Mouse (Mus musculus): ENCODE measurements around the gene Pdzd2. TPM values are rescaled to one million over a fixed set of nuclear protein-coding genes. Genes with fewer than 3 reads are reported as not detected.

Pdzd2 gene
- polyA plus RNA-seq, 1 experiment from 2014 or later: 32.8 TPM

GRCm38 (mm10) chr15:12408205-12408604 lies 331.5 kb downstream of the Pdzd2 start:
- no peak overlapping the region for H3K4me2 ChIP-seq (replicated peaks; ENCODE audit: low read depth, low read length)
- H3K36me3 ChIP-seq (ENCODE audit: control insufficient read depth, insufficient read depth, low read length): no peaks in the 10 kb centered on the region; the same call in 1 of the 2 replicates
- H3K4me1 ChIP-seq (ENCODE audit: control insufficient read depth, insufficient read depth, low read length): no peaks in the 10 kb centered on the region
- no peaks in the 10 kb centered on the region for H3K27me3 ChIP-seq (ENCODE audit: control insufficient read depth, insufficient read depth, low read length)
- 0 out of 2 replicates have a peak, but pooled peaks cover 4% of the 10 kb centered on the region for H3K9me3 ChIP-seq (ENCODE audit: control insufficient read depth, low read depth, low read length)
- 84% methylated on average over 8 of the region's 8 CpGs for WGBS
- ATAC-seq (ENCODE audit: insufficient number of reproducible peaks, insufficient read depth, low FRiP score, low read depth): no peak
- no peak overlapping the region for H3K9ac ChIP-seq (replicated peaks; ENCODE audit: low read depth, low read length)
- H3K27ac ChIP-seq (ENCODE audit: low read length): no peak overlapping the region
- H3K4me3 ChIP-seq (ENCODE audit: low read depth, low read length): no peak overlapping the region

- WGBS: 78% methylated on average over 5 of the region's 5 CpGs
- Histone ChIP-seq H3K4me3 (ENCODE audit: low read depth, low read length) (no peak overlapping the region), H3K9ac (replicated peaks; ENCODE audit: low read depth, low read length) (no peak overlapping the region)
Observed at GRCm38 (mm10) chr15:12405592-12405991, 334.1 kb downstream of the Pdzd2 start.

GRCm38 (mm10) chr15:12397032-12397431 lies 342.7 kb downstream of the Pdzd2 start:
- Histone ChIP-seq H3K9ac (replicated peaks; ENCODE audit: low read depth, low read length) (no peak overlapping the region), H3K4me1 (ENCODE audit: control insufficient read depth, insufficient read depth, low read length) (no peaks in the 10 kb centered on the region), H3K27me3 (ENCODE audit: control insufficient read depth, insufficient read depth, low read length) (no peaks in the 10 kb centered on the region), H3K27ac (ENCODE audit: low read length) (no peak overlapping the region), H3K36me3 (ENCODE audit: control insufficient read depth, insufficient read depth, low read length) (peaks cover 6% of the 10 kb centered on the region; the same call in 1 of the 2 replicates), H3K4me2 (replicated peaks; ENCODE audit: low read depth, low read length) (no peak overlapping the region), H3K4me3 (ENCODE audit: low read depth, low read length) (no peak overlapping the region), H3K9me3 (ENCODE audit: control insufficient read depth, low read depth, low read length) (no peaks in the 10 kb centered on the region)
- ATAC-seq (ENCODE audit: insufficient number of reproducible peaks, insufficient read depth, low FRiP score, low read depth): no peak
- WGBS: 70% methylated on average over 6 of the region's 6 CpGs

More at GRCm38 (mm10) chr15:12405592-12405991, 334.1 kb downstream of the Pdzd2 start:
- no peak for ATAC-seq (ENCODE audit: insufficient number of reproducible peaks, insufficient read depth, low FRiP score, low read depth)
- Histone ChIP-seq H3K27me3 (ENCODE audit: control insufficient read depth, insufficient read depth, low read length) (no peaks in the 10 kb centered on the region), H3K27ac (ENCODE audit: low read length) (no peak overlapping the region), H3K4me2 (replicated peaks; ENCODE audit: low read depth, low read length) (no peak overlapping the region), H3K9me3 (ENCODE audit: control insufficient read depth, low read depth, low read length) (0 out of 2 replicates have a peak, but pooled peaks cover 4% of the 10 kb centered on the region), H3K4me1 (ENCODE audit: control insufficient read depth, insufficient read depth, low read length) (no peaks in the 10 kb centered on the region), H3K36me3 (ENCODE audit: control insufficient read depth, insufficient read depth, low read length) (peaks cover 5% of the 10 kb centered on the region; the same call in 1 of the 2 replicates)

GRCm38 (mm10) chr15:12394758-12395157 lies 345.0 kb downstream of the Pdzd2 start:
- 86% methylated on average over 10 of the region's 10 CpGs for WGBS
- no peaks in the 10 kb centered on the region for H3K4me1 ChIP-seq (ENCODE audit: control insufficient read depth, insufficient read depth, low read length)
- H3K4me2 ChIP-seq (replicated peaks; ENCODE audit: low read depth, low read length): no peak overlapping the region
- H3K36me3 ChIP-seq (ENCODE audit: control insufficient read depth, insufficient read depth, low read length): no peaks in the 10 kb centered on the region
- H3K9ac ChIP-seq (replicated peaks; ENCODE audit: low read depth, low read length): no peak overlapping the region
- no peak for ATAC-seq (ENCODE audit: insufficient number of reproducible peaks, insufficient read depth, low FRiP score, low read depth)
- no peaks in the 10 kb centered on the region for H3K27me3 ChIP-seq (ENCODE audit: control insufficient read depth, insufficient read depth, low read length)
- no peak overlapping the region for H3K27ac ChIP-seq (ENCODE audit: low read length)
- no peaks in the 10 kb centered on the region for H3K9me3 ChIP-seq (ENCODE audit: control insufficient read depth, low read depth, low read length)
- no peak overlapping the region for H3K4me3 ChIP-seq (ENCODE audit: low read depth, low read length)

DNA sequence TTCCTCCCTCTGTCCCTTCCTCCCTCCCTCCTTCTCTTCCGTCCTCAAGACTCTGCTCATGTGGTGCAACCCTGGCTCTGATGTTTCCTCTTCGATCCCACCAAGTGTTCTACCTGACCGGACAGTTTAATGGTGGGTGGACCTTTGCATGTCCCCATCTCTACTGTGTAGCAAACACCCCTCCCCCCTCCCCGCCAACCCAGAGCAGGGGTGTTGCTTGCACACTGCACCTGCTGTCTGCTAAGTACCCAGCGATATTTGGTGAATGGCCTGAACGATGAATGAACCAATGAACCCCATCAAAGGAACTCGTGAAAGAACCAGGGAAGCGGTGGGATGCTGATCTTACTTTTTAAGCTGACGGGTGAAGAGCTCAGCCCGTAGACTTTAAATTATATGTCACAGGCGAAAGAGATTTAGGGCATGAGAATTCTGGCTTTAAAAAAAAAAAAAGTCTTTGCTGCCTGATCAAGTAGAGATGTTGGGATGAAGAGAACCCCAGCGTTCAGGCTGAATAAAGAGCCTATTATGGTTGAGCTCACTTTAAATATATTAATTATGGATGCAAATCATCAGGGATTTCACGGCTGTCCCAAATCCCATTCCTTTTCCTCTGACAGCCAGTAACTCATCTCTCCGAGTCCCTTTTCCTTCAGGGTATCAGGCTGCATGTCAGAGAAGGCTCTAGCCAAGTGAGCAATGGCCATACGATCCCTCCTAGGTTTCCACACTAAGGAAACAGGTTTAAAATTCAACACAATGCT lies 350.8 kb downstream of the Pdzd2 start:
- Histone ChIP-seq H3K36me3 (ENCODE audit: control insufficient read depth, insufficient read depth, low read length) (no peaks in the 10 kb centered on the region), H3K9ac (replicated peaks; ENCODE audit: low read depth, low read length) (no peak overlapping the region), H3K27ac (ENCODE audit: low read length) (no peak overlapping the region), H3K4me1 (ENCODE audit: control insufficient read depth, insufficient read depth, low read length) (no peaks in the 10 kb centered on the region), H3K9me3 (ENCODE audit: control insufficient read depth, low read depth, low read length) (no peaks in the 10 kb centered on the region), H3K4me3 (ENCODE audit: low read depth, low read length) (no peak overlapping the region), H3K27me3 (ENCODE audit: control insufficient read depth, insufficient read depth, low read length) (no peaks in the 10 kb centered on the region), H3K4me2 (replicated peaks; ENCODE audit: low read depth, low read length) (no peak overlapping the region)
- WGBS: 80% methylated on average over 15 of the region's 15 CpGs
- no peak for ATAC-seq (ENCODE audit: insufficient number of reproducible peaks, insufficient read depth, low FRiP score, low read depth)

GRCm38 (mm10) chr15:12384679-12385078 lies 355.0 kb downstream of the Pdzd2 start:
- Histone ChIP-seq H3K27me3 (ENCODE audit: control insufficient read depth, insufficient read depth, low read length) (no peaks in the 10 kb centered on the region), H3K36me3 (ENCODE audit: control insufficient read depth, insufficient read depth, low read length) (0 out of 2 replicates have a peak, but pooled peaks cover 5% of the 10 kb centered on the region), H3K4me1 (ENCODE audit: control insufficient read depth, insufficient read depth, low read length) (no peaks in the 10 kb centered on the region), H3K4me2 (replicated peaks; ENCODE audit: low read depth, low read length) (no peak overlapping the region), H3K4me3 (ENCODE audit: low read depth, low read length) (no peak overlapping the region), H3K9me3 (ENCODE audit: control insufficient read depth, low read depth, low read length) (no peaks in the 10 kb centered on the region), H3K9ac (replicated peaks; ENCODE audit: low read depth, low read length) (no peak overlapping the region), H3K27ac (ENCODE audit: low read length) (no peak overlapping the region)
- 67% methylated on average over 12 of the region's 13 CpGs for WGBS
- ATAC-seq (ENCODE audit: insufficient number of reproducible peaks, insufficient read depth, low FRiP score, low read depth): no peak

DNA sequence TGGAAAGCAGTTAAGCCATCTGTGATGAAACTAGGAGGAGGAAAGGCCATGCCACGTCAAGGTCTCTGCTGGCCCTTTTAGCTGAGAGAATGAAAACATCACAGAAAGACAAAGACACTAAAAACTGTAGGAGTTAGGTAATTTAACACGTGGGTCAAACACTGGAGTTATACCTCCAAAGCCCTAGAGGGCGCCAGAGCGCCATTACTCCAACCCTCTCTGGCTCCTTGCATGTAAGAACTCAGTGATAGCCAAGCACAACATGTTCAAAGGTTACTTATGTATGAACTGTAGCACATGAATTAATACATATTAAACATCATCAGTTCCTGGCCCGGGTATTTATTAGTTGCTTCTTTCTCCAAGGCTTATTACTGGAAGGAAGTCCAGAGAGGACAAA lies 359.2 kb downstream of the Pdzd2 start:
- ATAC-seq (ENCODE audit: insufficient number of reproducible peaks, insufficient read depth, low FRiP score, low read depth): no peak
- Histone ChIP-seq H3K9me3 (ENCODE audit: control insufficient read depth, low read depth, low read length) (no peaks in the 10 kb centered on the region), H3K4me2 (replicated peaks; ENCODE audit: low read depth, low read length) (no peak overlapping the region), H3K4me3 (ENCODE audit: low read depth, low read length) (no peak overlapping the region), H3K36me3 (ENCODE audit: control insufficient read depth, insufficient read depth, low read length) (0 out of 2 replicates have a peak, but pooled peaks cover 5% of the 10 kb centered on the region), H3K9ac (replicated peaks; ENCODE audit: low read depth, low read length) (no peak overlapping the region), H3K27ac (ENCODE audit: low read length) (no peak overlapping the region), H3K27me3 (ENCODE audit: control insufficient read depth, insufficient read depth, low read length) (no peaks in the 10 kb centered on the region), H3K4me1 (ENCODE audit: control insufficient read depth, insufficient read depth, low read length) (peaks cover 10% of the 10 kb centered on the region; the same call in 1 of the 2 replicates)
- WGBS: 56% methylated on average over 5 of the region's 5 CpGs

GRCm38 (mm10) chr15:12380057-12380456 lies 359.7 kb downstream of the Pdzd2 start:
- 0 out of 2 replicates have a peak, but pooled peaks cover 5% of the 10 kb centered on the region for H3K36me3 ChIP-seq (ENCODE audit: control insufficient read depth, insufficient read depth, low read length)
- 86% methylated on average over 3 of the region's 3 CpGs for WGBS
- no peak overlapping the region for H3K4me3 ChIP-seq (ENCODE audit: low read depth, low read length)
- no peaks in the 10 kb centered on the region for H3K27me3 ChIP-seq (ENCODE audit: control insufficient read depth, insufficient read depth, low read length)
- no peak overlapping the region for H3K9ac ChIP-seq (replicated peaks; ENCODE audit: low read depth, low read length)
- H3K4me1 ChIP-seq (ENCODE audit: control insufficient read depth, insufficient read depth, low read length): peaks cover 13% of the 10 kb centered on the region; the same call in 1 of the 2 replicates
- H3K4me2 ChIP-seq (replicated peaks; ENCODE audit: low read depth, low read length): no peak overlapping the region
- no peaks in the 10 kb centered on the region for H3K9me3 ChIP-seq (ENCODE audit: control insufficient read depth, low read depth, low read length)
- no peak for ATAC-seq (ENCODE audit: insufficient number of reproducible peaks, insufficient read depth, low FRiP score, low read depth)
- no peak overlapping the region for H3K27ac ChIP-seq (ENCODE audit: low read length)
